Mouse (Mus musculus) megakaryocyte-erythroid progenitor cell, adult 5-6 weeks (primary cell): Measurements from ENCODE around the gene Scgb1b30. TPM values are rescaled to one million over a fixed set of nuclear protein-coding genes. Genes with fewer than 3 reads are reported as not detected.
"Not testable (repeated sequence)": the region's sequence is repeated elsewhere in the genome, so short reads cannot be mapped to it uniquely, and the experiment has no call there.

ENCODE experiments used
- ATAC-seq: replicated peaks from 2 replicates; pipeline ENCODE4 v1.8.0; 2016; ENCODE audit warnings: mild to moderate bottlenecking, inconsistent platforms; ENCODE audit not compliant: severe bottlenecking, poor library complexity, low FRiP score, low TSS enrichment
- total RNA-seq, 2 experiments: library from RNA; stranded (forward) in 1 of 2; stranded (reverse) in 1 of 2; fragments of 200-1000, 215-1000 nt in 1 of 2; fragments of >200 nt in 1 of 2; fragmentation: Nextera tagmentation in 1 of 2; gene quantifications; 2 replicates each; pipeline ENCODE4 v1.2.3; 2014 to 2017

Gene Scgb1b30
- total RNA-seq (2014; fragmentation: Nextera tagmentation), result not detected in 2 replicates
- total RNA-seq (2017), result not detected in 2 replicates

GRCm38 (mm10) chr7:34094911-34095481 is at the start of gene Scgb1b30:
Scgb1b30 (plus strand) TSS chr7:34095431.
- no peak for ATAC-seq

GRCm38 (mm10) chr7:34068132-34068531 is 27.1 kb upstream of the Scgb1b30 start:
- ATAC-seq, result not testable (repeated sequence)

- no peak for ATAC-seq
Measured at GRCm38 (mm10) chr7:34100002-34100401, 4.8 kb downstream of the Scgb1b30 start.

- ATAC-seq, result no peak
Measured at GRCm38 (mm10) chr7:34101276-34101675, 6.0 kb downstream of the Scgb1b30 start.

- no peak for ATAC-seq
Measured at GRCm38 (mm10) chr7:34109190-34109589, 14.0 kb downstream of the Scgb1b30 start.

- ATAC-seq, result no peak
Measured at GRCm38 (mm10) chr7:34116601-34117000, 21.4 kb downstream of the Scgb1b30 start.

GRCm38 (mm10) chr7:34120636-34121035 is 25.4 kb downstream of the Scgb1b30 start:
- not testable (repeated sequence) for ATAC-seq

- no peak for ATAC-seq
Measured at GRCm38 (mm10) chr7:34122987-34123720, 27.9 kb downstream of the Scgb1b30 start.

- ATAC-seq, result no peak
Measured at GRCm38 (mm10) chr7:34125346-34125745, 30.1 kb downstream of the Scgb1b30 start.

GRCm38 (mm10) chr7:34126291-34126690 is 31.1 kb downstream of the Scgb1b30 start:
- ATAC-seq, result no peak

GRCm38 (mm10) chr7:34131118-34131517 is 35.9 kb downstream of the Scgb1b30 start:
- no peak for ATAC-seq

- no peak for ATAC-seq
Measured at GRCm38 (mm10) chr7:34131959-34132354, 36.7 kb downstream of the Scgb1b30 start.

GRCm38 (mm10) chr7:34132355-34133079 is 37.3 kb downstream of the Scgb1b30 start:
- ATAC-seq, result no peak

- no peak for ATAC-seq
Measured at GRCm38 (mm10) chr7:34133117-34133762, 38.0 kb downstream of the Scgb1b30 start, which contains the start of gene Wtip. Wtip (minus strand) TSS chr7:34133268.

- ATAC-seq, result no peak
Measured at GRCm38 (mm10) chr7:34134336-34134735, 39.1 kb downstream of the Scgb1b30 start.

- ATAC-seq, result no peak
Measured at GRCm38 (mm10) chr7:34139493-34139892, 44.3 kb downstream of the Scgb1b30 start.

- ATAC-seq, result no peak
Measured at GRCm38 (mm10) chr7:34141123-34141522, 45.9 kb downstream of the Scgb1b30 start.

- peak; percentile 56 for ATAC-seq
Measured at GRCm38 (mm10) chr7:34147193-34147592, 52.0 kb downstream of the Scgb1b30 start.
